Mouse (Mus musculus) CD4-positive helper T cell, adult 2 months (primary cell): ENCODE data around the gene Cd36.
A peak's percentile ranks its signal among the peaks of the same experiment; 100 is the strongest.

Experiments used
- DNase-seq: peaks from one replicate; pipeline ENCODE4 v3.0.0-alpha.2; 2012; ENCODE audit warnings: low read depth, missing footprints, low spot score

Gene Cd36

DNA sequence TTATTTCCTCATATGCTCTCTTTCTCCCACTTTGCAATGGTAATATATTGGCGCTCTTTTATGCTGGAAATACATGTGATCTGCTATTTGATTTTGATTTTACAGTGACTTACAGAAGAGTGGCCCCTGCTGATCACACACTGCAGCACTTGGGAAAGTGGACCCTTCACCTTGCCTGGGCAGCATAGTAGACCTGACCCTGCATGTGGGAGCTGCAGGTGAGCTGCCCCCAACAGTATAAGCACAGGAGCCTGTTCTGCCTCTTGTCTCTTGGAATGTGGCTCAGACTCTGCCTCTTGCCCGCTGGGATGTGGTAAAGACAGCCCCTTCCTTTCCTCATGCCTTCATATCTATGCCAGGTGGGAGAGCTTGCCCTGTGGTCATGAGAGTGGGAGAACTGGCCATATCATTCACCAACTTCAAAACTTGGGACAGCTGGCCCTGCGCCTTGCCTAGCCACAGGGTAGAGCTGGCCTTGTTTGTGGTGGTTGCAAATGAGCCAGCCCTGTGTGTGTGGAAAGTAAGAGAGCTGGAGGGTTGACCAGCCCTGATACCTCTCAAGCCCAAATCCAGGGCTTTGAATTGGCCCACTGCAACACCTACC is 81.7 kb downstream of the Cd36 start:
- no peak for DNase-seq

DNA sequence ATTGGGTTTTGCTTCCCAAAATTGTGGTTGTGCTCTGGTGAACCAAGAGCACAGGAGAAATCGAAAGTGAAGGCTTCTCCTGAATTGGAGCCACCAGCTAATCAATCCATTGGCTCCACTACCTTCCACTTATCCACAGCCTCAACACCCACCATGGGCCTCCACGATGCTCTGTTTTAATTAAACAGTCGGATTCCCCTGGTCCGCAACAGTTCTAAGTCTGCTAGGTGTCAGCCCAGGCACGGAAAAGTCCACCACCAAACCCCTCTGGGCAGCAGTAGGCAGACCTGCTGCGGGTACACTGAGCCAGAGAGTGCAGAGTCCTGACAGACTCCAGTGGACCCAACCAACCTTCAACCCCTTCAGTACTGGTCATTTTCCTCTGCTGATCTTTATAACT is 112.0 kb downstream of the Cd36 start:
- peak; percentile 80 for DNase-seq

DNA sequence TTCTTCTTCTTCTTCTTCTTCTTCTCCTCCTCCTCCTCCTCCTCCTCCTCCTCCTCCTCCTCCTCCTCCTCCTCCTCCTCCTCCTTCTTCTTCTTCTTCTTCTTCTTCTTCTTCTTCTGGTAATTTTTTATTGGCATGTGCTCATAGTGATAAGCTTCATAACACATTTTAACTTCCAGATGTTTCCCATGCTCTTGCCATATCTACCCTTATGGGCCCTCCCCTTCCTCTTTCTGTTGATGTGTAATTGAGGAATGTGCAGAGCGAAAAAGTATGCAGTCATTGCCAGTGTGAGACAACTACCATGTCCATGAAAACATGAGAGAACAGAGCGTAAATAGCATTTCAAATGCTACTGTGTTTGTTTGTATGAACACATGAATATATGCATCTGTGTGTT is 118.3 kb downstream of the Cd36 start:
- DNase-seq, result no peak

GRCm38 (mm10) chr5:17766006-17766677 is 122.5 kb downstream of the Cd36 start:
- no peak for DNase-seq

DNA sequence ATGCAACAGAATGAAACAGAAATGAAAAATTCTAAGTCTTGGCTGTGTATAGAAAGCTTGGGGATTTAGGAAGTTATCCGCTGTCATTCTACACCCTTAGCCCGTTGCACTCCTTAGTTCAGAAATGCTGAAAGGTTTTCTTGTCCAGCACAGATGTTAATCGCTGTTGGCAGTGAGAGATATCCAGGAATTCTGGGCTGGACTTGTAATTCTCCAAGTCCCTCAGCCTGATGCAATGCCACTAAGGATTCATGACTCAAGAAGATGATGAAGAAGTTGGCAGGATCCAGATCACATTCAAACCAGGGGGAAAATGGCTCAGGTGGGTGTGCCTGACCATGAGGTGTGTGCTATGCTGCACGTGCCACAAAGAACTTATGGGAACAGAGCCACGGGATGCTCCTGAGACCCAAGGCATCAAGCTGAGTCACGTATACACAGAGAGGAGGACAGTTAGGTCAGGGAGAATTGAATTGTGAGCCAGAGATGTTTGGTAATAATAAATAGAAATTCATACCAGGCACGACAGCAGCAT is 135.1 kb downstream of the Cd36 start:
- no peak for DNase-seq

GRCm38 (mm10) chr5:17748293-17748692 is 140.3 kb downstream of the Cd36 start:
- no peak for DNase-seq

- DNase-seq, result no peak
Measured at GRCm38 (mm10) chr5:17747143-17747542, 141.5 kb downstream of the Cd36 start.

- DNase-seq, result no peak
Measured at GRCm38 (mm10) chr5:17746520-17746919, 142.1 kb downstream of the Cd36 start.

- DNase-seq, result no peak
Measured at GRCm38 (mm10) chr5:17739805-17740204, 148.8 kb downstream of the Cd36 start.
